Mouse (Mus musculus): ENCODE measurements around the gene Prdx6b.

- TF ChIP-seq CTCF (IDR thresholded peaks at IDR 0.05; ENCODE audit: insufficient read depth, low read length) (no peak), POLR2A (IDR thresholded peaks at IDR 0.05; ENCODE audit: borderline replicate concordance, extremely low read depth, low read depth, low read length) (no peak)
These were observed 11.7 kb downstream of the Prdx6b start for GRCm38 (mm10) chr2:80303957-80304356.

Data from lung, adult 2 months (tissue).